Mouse (Mus musculus): ENCODE data around the gene Klf13. TPM values are rescaled to one million over a fixed set of nuclear protein-coding genes. Genes with fewer than 3 reads are reported as not detected.

Gene Klf13
- polyA plus RNA-seq, 1 experiment from 2014 or later = 29.0 TPM

GRCm38 (mm10) chr7:63956981-63957713 is 18.4 kb upstream of the Klf13 start:
- H3K4me2 ChIP-seq = no peak overlapping the region
- H3K4me1 ChIP-seq (ENCODE audit: insufficient read depth) = no peaks in the 10 kb centered on the region
- no peak overlapping the region for H3K4me3 ChIP-seq (ENCODE audit: low read depth, low read length)
- no peak overlapping the region for H3K9ac ChIP-seq
- DNase-seq (no peak), ATAC-seq (ENCODE audit: insufficient read depth) (peak; percentile 65; the same call in 1 of the 2 replicates)
- no peaks in the 10 kb centered on the region for H3K36me3 ChIP-seq (ENCODE audit: insufficient read depth)
- TF ChIP-seq CTCF (IDR thresholded peaks at IDR 0.05; ENCODE audit: low read depth) = no peak
- WGBS = 26% methylated on average over 16 of the region's 16 CpGs
- H3K27me3 ChIP-seq (ENCODE audit: insufficient read depth, low read length) = no peaks in the 10 kb centered on the region
- no peaks in the 10 kb centered on the region for H3K9me3 ChIP-seq (ENCODE audit: low read depth, low read length)
- no peak overlapping the region for H3K27ac ChIP-seq (ENCODE audit: low read depth)

GRCm38 (mm10) chr7:63956138-63956823 is 17.6 kb upstream of the Klf13 start:
- no peak for TF ChIP-seq CTCF (IDR thresholded peaks at IDR 0.05; ENCODE audit: low read depth)
- Histone ChIP-seq H3K27ac (ENCODE audit: low read depth) (no peak overlapping the region), H3K27me3 (ENCODE audit: insufficient read depth, low read length) (no peaks in the 10 kb centered on the region), H3K9me3 (ENCODE audit: low read depth, low read length) (no peaks in the 10 kb centered on the region), H3K4me1 (ENCODE audit: insufficient read depth) (no peaks in the 10 kb centered on the region), H3K4me2 (no peak overlapping the region), H3K36me3 (ENCODE audit: insufficient read depth) (no peaks in the 10 kb centered on the region), H3K4me3 (ENCODE audit: low read depth, low read length) (no peak overlapping the region), H3K9ac (no peak overlapping the region)
- ATAC-seq (ENCODE audit: insufficient read depth) = no peak
- WGBS = 70% methylated on average over 14 of the region's 14 CpGs
- DNase-seq = no peak

- Histone ChIP-seq H3K4me1 (ENCODE audit: insufficient read depth) (no peaks in the 10 kb centered on the region), H3K4me3 (ENCODE audit: low read depth, low read length) (no peak overlapping the region), H3K27me3 (ENCODE audit: insufficient read depth, low read length) (no peaks in the 10 kb centered on the region), H3K9ac (no peak overlapping the region), H3K9me3 (ENCODE audit: low read depth, low read length) (no peaks in the 10 kb centered on the region), H3K4me2 (no peak overlapping the region), H3K36me3 (ENCODE audit: insufficient read depth) (no peaks in the 10 kb centered on the region), H3K27ac (ENCODE audit: low read depth) (no peak overlapping the region)
- DNase-seq (no peak), ATAC-seq (ENCODE audit: insufficient read depth) (no peak)
- no peak for TF ChIP-seq CTCF (IDR thresholded peaks at IDR 0.05; ENCODE audit: low read depth)
- 85% methylated on average over 2 of the region's 2 CpGs for WGBS
Observed at GRCm38 (mm10) chr7:63955440-63955839, 16.7 kb upstream of the Klf13 start.

DNA sequence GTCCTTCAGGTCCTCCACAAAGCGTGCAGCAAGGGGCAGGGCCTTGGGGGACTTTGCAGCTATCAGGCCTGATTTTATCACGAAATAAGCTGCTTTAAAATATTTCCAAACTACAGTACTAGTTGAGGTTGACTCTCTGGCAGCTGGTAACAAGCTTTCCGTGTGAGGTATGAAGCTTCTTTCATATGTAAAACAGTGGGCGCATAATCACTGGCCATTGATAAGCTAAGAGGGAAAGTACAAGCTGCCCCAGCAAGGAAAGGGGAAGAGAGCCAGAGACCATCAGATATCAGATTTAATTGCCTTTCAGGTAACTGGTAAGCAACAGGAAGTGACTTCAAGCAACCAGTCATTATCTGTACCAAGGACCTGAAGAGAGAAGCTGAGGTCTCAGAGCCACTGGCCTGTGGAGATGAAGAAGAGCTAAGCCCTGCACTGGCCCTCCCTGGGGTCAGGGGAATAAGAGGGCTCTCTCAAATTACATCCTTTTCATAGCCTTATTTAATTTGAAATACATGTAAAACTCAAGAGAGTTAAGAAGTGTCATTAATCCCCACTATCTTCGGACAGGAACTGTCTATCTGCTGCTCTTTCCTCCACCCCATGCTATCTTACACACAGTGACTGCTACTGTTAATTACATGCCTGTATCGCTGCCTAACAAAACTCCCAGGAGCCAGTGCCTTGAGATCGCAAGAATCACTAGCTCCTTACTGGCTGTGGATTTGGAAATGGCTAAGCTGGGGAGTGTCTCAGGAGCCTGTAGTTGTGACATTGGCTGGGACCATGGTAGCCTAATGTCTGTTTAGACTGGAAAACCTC is 13.6 kb upstream of the Klf13 start:
- no peaks in the 10 kb centered on the region for H3K9me3 ChIP-seq (ENCODE audit: low read depth, low read length)
- ATAC-seq (ENCODE audit: insufficient read depth) (no peak), DNase-seq (no peak)
- H3K36me3 ChIP-seq (ENCODE audit: insufficient read depth) = no peaks in the 10 kb centered on the region
- H3K9ac ChIP-seq = no peak overlapping the region
- no peak for TF ChIP-seq CTCF (IDR thresholded peaks at IDR 0.05; ENCODE audit: low read depth)
- WGBS = 56% methylated on average over 7 of the region's 7 CpGs
- no peak overlapping the region for H3K4me2 ChIP-seq
- no peak overlapping the region for H3K27ac ChIP-seq (ENCODE audit: low read depth)
- H3K27me3 ChIP-seq (ENCODE audit: insufficient read depth, low read length) = no peaks in the 10 kb centered on the region
- no peaks in the 10 kb centered on the region for H3K4me1 ChIP-seq (ENCODE audit: insufficient read depth)
- H3K4me3 ChIP-seq (ENCODE audit: low read depth, low read length) = no peak overlapping the region

GRCm38 (mm10) chr7:63950931-63951607 is 12.4 kb upstream of the Klf13 start:
- 68% methylated on average over 10 of the region's 10 CpGs for WGBS
- no peak overlapping the region for H3K9ac ChIP-seq
- no peak for ATAC-seq (ENCODE audit: insufficient read depth)
- H3K27me3 ChIP-seq (ENCODE audit: insufficient read depth, low read length) = no peaks in the 10 kb centered on the region
- no peaks in the 10 kb centered on the region for H3K4me1 ChIP-seq (ENCODE audit: insufficient read depth)
- H3K4me2 ChIP-seq = no peak overlapping the region
- no peaks in the 10 kb centered on the region for H3K9me3 ChIP-seq (ENCODE audit: low read depth, low read length)
- no peak for DNase-seq
- H3K27ac ChIP-seq (ENCODE audit: low read depth) = no peak overlapping the region
- H3K4me3 ChIP-seq (ENCODE audit: low read depth, low read length) = no peak overlapping the region
- H3K36me3 ChIP-seq (ENCODE audit: insufficient read depth) = no peaks in the 10 kb centered on the region
- TF ChIP-seq CTCF (IDR thresholded peaks at IDR 0.05; ENCODE audit: low read depth) = no peak

DNA sequence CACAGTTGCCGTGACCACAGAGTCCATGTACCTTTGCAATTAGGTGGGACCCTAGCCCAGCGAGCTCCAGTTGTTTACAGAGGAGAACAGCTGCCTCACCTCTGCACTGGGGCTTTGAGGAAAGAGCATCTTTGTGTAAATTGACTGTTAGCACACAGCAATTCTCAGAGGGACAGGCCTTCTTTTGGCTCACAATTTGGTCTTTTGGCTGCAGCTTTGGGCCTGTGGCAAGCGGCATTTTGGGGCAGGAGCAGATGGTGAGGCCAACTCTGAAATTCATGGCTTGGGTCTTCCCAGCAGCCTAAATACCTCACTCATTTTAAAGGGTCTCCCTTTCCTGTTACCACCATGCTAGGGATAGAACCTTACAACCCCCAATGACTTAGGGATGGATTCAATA is 10.5 kb upstream of the Klf13 start:
- Histone ChIP-seq H3K4me2 (no peak overlapping the region), H3K36me3 (ENCODE audit: insufficient read depth) (no peaks in the 10 kb centered on the region), H3K9me3 (ENCODE audit: low read depth, low read length) (no peaks in the 10 kb centered on the region), H3K27ac (ENCODE audit: low read depth) (no peak overlapping the region), H3K4me1 (ENCODE audit: insufficient read depth) (no peaks in the 10 kb centered on the region), H3K27me3 (ENCODE audit: insufficient read depth, low read length) (no peaks in the 10 kb centered on the region), H3K9ac (no peak overlapping the region), H3K4me3 (ENCODE audit: low read depth, low read length) (no peak overlapping the region)
- DNase-seq (no peak), ATAC-seq (ENCODE audit: insufficient read depth) (no peak)
- no peak for TF ChIP-seq CTCF (IDR thresholded peaks at IDR 0.05; ENCODE audit: low read depth)
- 47% methylated on average over 3 of the region's 3 CpGs for WGBS

Data from lung, embryonic 14.5 days (tissue).